Mouse (Mus musculus): ENCODE results near the gene Zdhhc14.

DNA sequence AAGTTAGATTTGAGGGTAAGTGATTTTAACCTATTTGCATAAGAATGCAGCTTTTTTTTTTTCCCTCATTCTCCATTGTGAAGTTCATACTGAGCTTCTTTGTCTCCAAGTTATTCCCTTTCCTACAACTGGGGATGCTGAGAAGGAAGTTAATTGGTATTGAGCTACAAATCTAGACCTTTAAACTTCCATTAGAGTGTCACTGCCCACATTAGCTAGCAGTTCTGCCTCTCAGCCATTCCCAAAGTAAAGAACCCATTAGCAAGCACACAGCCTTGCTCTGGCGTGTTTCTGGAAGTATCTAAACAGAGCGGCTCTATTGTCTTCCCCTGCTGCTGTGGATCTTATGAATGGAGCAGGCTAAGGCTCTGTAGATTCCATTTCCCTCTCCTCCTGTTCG is 220.8 kb downstream of the Zdhhc14 start:
- TF ChIP-seq SMC3 (IDR thresholded peaks at IDR 0.05; ENCODE audit: low read depth, low read length) (no peak), CTCF (conservative IDR thresholded peaks at IDR 0.05 in 1 of 2, IDR thresholded peaks at IDR 0.05 in 1 of 2; ENCODE audit: low read depth in 2 of 2, low read length in 2 of 2) (no peak)

All from CH12.LX (cell line).